Comparison of ENCODE assay signal across 19 mouse cellular contexts in genomic region chr7:114860858-114861523, GRCm38 (mm10).
A peak's percentile ranks its signal among the peaks of the same experiment; 100 is the strongest.
DNase-seq lines count a peak whose midpoint lies in the region; ATAC-seq and TF ChIP-seq lines count a peak whose summit lies in the region.
"Had no signal": no experiment of that assay in that cellular context is flagged by ENCODE, and none has a peak within 500 bp of the region (broad histone marks: within the 10 kb centered on the region; RNA-seq: fewer than 3 reads in every experiment).

No protein-coding gene starts in this region.

- ATAC-seq in forebrain, embryonic 14.5 days = peak; percentile 65; the same call in 1 of the 2 replicates
- ATAC-seq in hindbrain, embryonic 13.5 days (ENCODE audit: low FRiP score) = no peak
- ATAC-seq: liver, embryonic 12.5 days had no signal

- no peaks in the 10 kb centered on the region for H3K79me2 ChIP-seq in myocyte (ENCODE audit: control insufficient read depth, insufficient read depth)

- no peak for DNase-seq in layer of hippocampus, adult 2 months (ENCODE audit: low spot score in 2 of 2)
- DNase-seq in layer of hippocampus, adult 8-10 months (ENCODE audit: low spot score in 2 of 2) = no peak
- peak; percentile 39 for DNase-seq in Muller cell, postnatal 12 days (ENCODE audit: inconsistent ontology term)
- DNase-seq in forebrain, embryonic 14.5 days (ENCODE audit: low spot score) = peak; percentile 45
- DNase-seq in cerebellum, adult 18-20 months = no peak
- DNase-seq: adrenal gland, postnatal 36 days; cerebellum, adult 8-10 months; gastrocnemius, postnatal 36 days; kidney, postnatal 10 days; lung, adult 2 months; lung, postnatal 4 days; retina, postnatal 1 day; right cerebral cortex, postnatal 4 days had no signal

- H3K27ac ChIP-seq in layer of hippocampus, adult 2 months = no peak overlapping the region
- no peak overlapping the region for H3K27ac ChIP-seq in forebrain, embryonic 14.5 days (ENCODE audit: low read depth, low read length)
- no peak overlapping the region for H3K27ac ChIP-seq in hindbrain, embryonic 13.5 days
- H3K27ac ChIP-seq: hindbrain, embryonic 12.5 days; limb, embryonic 10.5 days; liver, embryonic 12.5 days had no signal

- no peak for TF ChIP-seq POLR2A in myocyte (IDR thresholded peaks at IDR 0.05; ENCODE audit: insufficient read length, low read depth)

- TF ChIP-seq CTCF in layer of hippocampus, adult 2 months (conservative IDR thresholded peaks at IDR 0.05) = peak; percentile 42

- H3K9ac ChIP-seq in forebrain, embryonic 14.5 days (ENCODE audit: low read length) = no peak overlapping the region
- H3K9ac ChIP-seq in hindbrain, embryonic 13.5 days = no peak overlapping the region
- H3K9ac ChIP-seq: hindbrain, embryonic 12.5 days; liver, embryonic 12.5 days had no signal

- H3K4me3 ChIP-seq in layer of hippocampus, adult 2 months = no peak overlapping the region
- no peak overlapping the region for H3K4me3 ChIP-seq in forebrain, embryonic 14.5 days (ENCODE audit: low read depth, low read length)
- no peak overlapping the region for H3K4me3 ChIP-seq in myocyte
- no peak overlapping the region for H3K4me3 ChIP-seq in hindbrain, embryonic 13.5 days
- H3K4me3 ChIP-seq: erythroblast, embryonic 14.5 days; hindbrain, embryonic 12.5 days; limb, embryonic 10.5 days; liver, embryonic 12.5 days had no signal

- no peak overlapping the region for H3K4me2 ChIP-seq in forebrain, embryonic 14.5 days (ENCODE audit: low read length)
- H3K4me2 ChIP-seq in myocyte (ENCODE audit: low read depth) = peak overlapping the region; percentile 42
- no peak overlapping the region for H3K4me2 ChIP-seq in hindbrain, embryonic 13.5 days
- H3K4me2 ChIP-seq: hindbrain, embryonic 12.5 days; liver, embryonic 12.5 days had no signal

- WGBS in forebrain, embryonic 14.5 days = 36% methylated on average over 3 of the region's 3 CpGs
- WGBS in hindbrain, embryonic 13.5 days = 74% methylated on average over 3 of the region's 3 CpGs

- H3K9me3 ChIP-seq in forebrain, embryonic 14.5 days (replicated peaks; ENCODE audit: control insufficient read depth, low read length) = no peaks in the 10 kb centered on the region
- H3K9me3 ChIP-seq in hindbrain, embryonic 13.5 days = no peaks in the 10 kb centered on the region
- H3K9me3 ChIP-seq: hindbrain, embryonic 12.5 days; limb, embryonic 10.5 days; liver, embryonic 12.5 days had no signal

- H3K36me3 ChIP-seq in forebrain, embryonic 14.5 days (ENCODE audit: control insufficient read depth, insufficient read depth, low read length) = no peaks in the 10 kb centered on the region
- no peaks in the 10 kb centered on the region for H3K36me3 ChIP-seq in myocyte (ENCODE audit: control insufficient read depth, insufficient read depth)
- no peaks in the 10 kb centered on the region for H3K36me3 ChIP-seq in hindbrain, embryonic 13.5 days
- H3K36me3 ChIP-seq: hindbrain, embryonic 12.5 days; limb, embryonic 10.5 days; liver, embryonic 12.5 days had no signal

- no peaks in the 10 kb centered on the region for H3K4me1 ChIP-seq in forebrain, embryonic 14.5 days (ENCODE audit: control insufficient read depth, insufficient read depth, low read length)
- no peaks in the 10 kb centered on the region for H3K4me1 ChIP-seq in hindbrain, embryonic 13.5 days (replicated peaks)
- H3K4me1 ChIP-seq: hindbrain, embryonic 12.5 days; limb, embryonic 10.5 days; liver, embryonic 12.5 days had no signal

- H3ac ChIP-seq in myocyte (ENCODE audit: control insufficient read depth, insufficient read length) = no peak overlapping the region

- H3K27me3 ChIP-seq in forebrain, embryonic 14.5 days (replicated peaks; ENCODE audit: control insufficient read depth, insufficient read depth, low read length) = no peaks in the 10 kb centered on the region
- peaks cover 7% of the 10 kb centered on the region for H3K27me3 ChIP-seq in myocyte (ENCODE audit: control insufficient read depth, insufficient read depth, insufficient read length)
- no peaks in the 10 kb centered on the region for H3K27me3 ChIP-seq in hindbrain, embryonic 13.5 days
- H3K27me3 ChIP-seq: hindbrain, embryonic 12.5 days; liver, embryonic 12.5 days had no signal

TF ChIP-seq in myocyte, 11 proteins besides CTCF, POLR2A, EP300 and RAD21:
- no peak for TF ChIP-seq MYOG (IDR thresholded peaks at IDR 0.05; ENCODE audit: control insufficient read depth in 1 of 3, insufficient read depth in 1 of 3, insufficient read length in 2 of 3, low read depth in 2 of 3)
- TF ChIP-seq CEBPB (IDR thresholded peaks at IDR 0.05; ENCODE audit: insufficient read depth, poor library complexity, severe bottlenecking) = peak; percentile 90
- no peak for TF ChIP-seq POLR2AphosphoS2 (IDR thresholded peaks at IDR 0.05; ENCODE audit: insufficient read length, low read depth)

Comparison
In these comparisons a context has a peak if more than half of its experiments do, and no peak if none do; other contexts are left out.
1. DNase-seq: peak in Muller cell, postnatal 12 days (single experiment) and forebrain, embryonic 14.5 days (single experiment); none in layer of hippocampus, adult 2 months (0 of 2), layer of hippocampus, adult 8-10 months (0 of 2) and cerebellum, adult 18-20 months (0 of 2).